Mouse (Mus musculus) testis, adult 2 months (tissue): ENCODE results near the gene Chn2. TPM values are rescaled to one million over a fixed set of nuclear protein-coding genes. Genes with fewer than 3 reads are reported as not detected.

Experiments used
- H3K27ac ChIP-seq: fragments of 200-500 bp; 2 replicates; pipeline ENCODE4 v1.5.1; 2012; ENCODE audit warnings: low read depth, low read length; ENCODE audit not compliant: control insufficient read depth, insufficient read depth
- H3K27me3 ChIP-seq: fragments of 200-500 bp; 2 replicates; pipeline ENCODE4 v1.6.1; 2012; ENCODE audit warnings: mild to moderate bottlenecking, low read length, moderate library complexity; ENCODE audit not compliant: control insufficient read depth, insufficient read depth
- H3K36me3 ChIP-seq: fragments of 200-500 bp; 2 replicates; pipeline ENCODE4 v1.6.1; 2012; ENCODE audit warnings: mild to moderate bottlenecking, low read length; ENCODE audit not compliant: control insufficient read depth, insufficient read depth
- H3K4me1 ChIP-seq: fragments of 200-500 bp; 2 replicates; pipeline ENCODE4 v1.6.1; 2012; ENCODE audit warnings: low read length; ENCODE audit not compliant: control insufficient read depth, insufficient read depth
- H3K4me3 ChIP-seq: fragments of 200-500 bp; 2 replicates; pipeline ENCODE4 v1.5.1; 2012; ENCODE audit warnings: low read depth, mild to moderate bottlenecking, low read length, moderate library complexity, mixed read lengths; ENCODE audit not compliant: control insufficient read depth
- CTCF ChIP-seq: fragments of 200-500 bp; IDR thresholded peaks from 2 replicates; pipeline ENCODE4 v1.5.1; 2012; ENCODE audit warnings: low read depth, mild to moderate bottlenecking, inconsistent platforms, low read length, moderate library complexity; ENCODE audit not compliant: control insufficient read depth, insufficient read depth, insufficient replicate concordance
- POLR2A ChIP-seq: fragments of 200-500 bp; IDR thresholded peaks from 2 replicates; pipeline ENCODE4 v1.6.1; 2012; ENCODE audit warnings: low read depth, mild to moderate bottlenecking, inconsistent platforms, low read length, moderate library complexity; ENCODE audit not compliant: control insufficient read depth
- polyA plus RNA-seq: library from polyadenylated mRNA; depleted of rRNA; stranded (reverse); fragments of >200 nt; gene quantifications from 2 replicates; pipeline ENCODE4 v1.2.3, GENCODE M21; 2012

Chn2 gene
- polyA plus RNA-seq, 1 experiment, result 637 TPM

DNA sequence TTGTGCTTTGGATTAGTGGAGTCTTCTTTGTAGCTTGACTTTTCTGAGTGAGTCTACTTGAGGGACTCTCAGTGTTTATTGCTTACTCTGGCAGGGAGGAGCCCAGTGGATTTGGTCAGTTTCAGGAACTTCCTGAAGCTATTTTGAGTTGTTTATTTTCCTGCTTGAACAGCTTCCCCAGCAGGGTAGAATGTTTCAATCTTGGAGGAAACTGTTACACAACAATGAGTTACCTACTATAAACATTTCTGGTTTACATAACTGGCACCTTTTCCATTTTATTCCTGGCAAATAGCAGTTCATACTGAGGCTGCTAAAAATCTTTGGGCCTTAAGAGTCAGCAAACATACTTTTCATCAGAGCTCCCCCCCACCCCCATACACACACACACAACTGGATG lies 9.0 kb upstream of the Chn2 start:
- H3K4me3 ChIP-seq, result no peak overlapping the region
- TF ChIP-seq CTCF (no peak), POLR2A (no peak)
- H3K27ac ChIP-seq, result no peak overlapping the region
- no peaks in the 10 kb centered on the region for H3K27me3 ChIP-seq
- no peaks in the 10 kb centered on the region for H3K4me1 ChIP-seq
- H3K36me3 ChIP-seq, result no peaks in the 10 kb centered on the region

DNA sequence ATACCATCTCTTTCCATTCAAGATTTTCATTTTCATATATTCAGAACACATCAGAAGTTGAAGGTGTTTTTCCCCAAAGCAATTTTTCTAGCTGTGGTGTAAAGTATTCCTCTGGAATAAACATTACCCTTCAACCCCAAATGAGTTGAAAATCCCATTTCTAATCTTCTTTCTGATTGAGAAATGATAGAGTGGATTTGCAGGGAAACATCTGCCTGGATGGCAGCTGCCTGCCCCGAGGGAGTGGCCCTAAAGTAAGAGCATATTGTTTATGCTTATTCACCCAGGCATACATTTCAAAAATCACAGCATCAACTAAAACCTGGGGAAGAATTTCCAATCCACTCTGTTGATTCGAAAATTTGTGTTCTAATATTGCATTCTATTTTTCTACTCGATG lies 8.6 kb upstream of the Chn2 start:
- no peak for TF ChIP-seq CTCF
- no peak for TF ChIP-seq POLR2A
- H3K36me3 ChIP-seq, result no peaks in the 10 kb centered on the region
- H3K27me3 ChIP-seq, result no peaks in the 10 kb centered on the region
- H3K4me3 ChIP-seq, result no peak overlapping the region
- H3K4me1 ChIP-seq, result no peaks in the 10 kb centered on the region
- H3K27ac ChIP-seq, result no peak overlapping the region

DNA sequence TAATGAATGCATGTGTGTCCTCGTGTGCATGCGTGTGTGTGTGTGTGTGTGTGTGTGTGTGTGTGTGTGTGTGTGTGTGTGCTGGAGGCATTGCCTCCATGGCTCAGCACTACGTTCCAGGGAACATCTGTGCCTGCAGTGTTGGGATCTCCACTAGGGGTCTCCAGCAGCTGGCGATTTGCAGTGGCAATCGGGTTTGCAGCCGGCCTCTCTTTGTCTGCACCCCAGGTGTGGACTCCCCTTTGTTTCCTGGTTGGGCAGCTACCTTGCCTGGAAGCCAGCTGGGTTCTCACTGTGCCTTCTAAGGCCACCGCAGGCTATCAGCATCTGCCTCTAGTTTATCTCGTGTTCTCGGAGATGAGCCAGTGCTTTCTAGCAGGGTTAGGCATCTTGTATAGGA lies 4.9 kb upstream of the Chn2 start:
- Histone ChIP-seq H3K4me3 (no peak overlapping the region), H3K27ac (no peak overlapping the region)

DNA sequence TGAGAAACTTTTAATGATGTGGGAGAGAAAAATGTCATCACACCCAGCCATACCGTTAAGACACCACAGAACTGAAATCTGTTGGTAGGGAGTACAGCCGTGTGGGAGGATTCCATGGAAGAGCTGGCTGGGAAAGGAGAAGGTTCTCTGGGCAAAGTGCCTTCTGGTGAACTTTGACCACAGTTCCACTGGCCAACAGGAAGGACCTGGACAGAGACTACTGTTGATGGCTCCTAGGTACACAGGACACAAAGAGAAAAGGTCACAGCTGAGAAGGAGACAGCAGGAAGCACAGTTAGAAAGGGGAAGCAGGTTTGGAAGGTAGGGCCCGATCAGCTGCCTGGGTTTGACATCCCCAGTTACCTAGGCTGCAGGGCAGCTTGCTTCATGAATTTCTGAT lies 3.8 kb upstream of the Chn2 start:
- TF ChIP-seq CTCF (no peak), POLR2A (no peak)
- Histone ChIP-seq H3K27me3 (no peaks in the 10 kb centered on the region), H3K4me3 (no peak overlapping the region), H3K4me1 (peaks cover 9% of the 10 kb centered on the region), H3K27ac (no peak overlapping the region), H3K36me3 (no peaks in the 10 kb centered on the region)

More for the DNA sequence above, 4.9 kb upstream of the Chn2 start:
- TF ChIP-seq POLR2A (no peak), CTCF (peak; percentile 50; the same call in 1 of the 2 replicates)
- Histone ChIP-seq H3K27me3 (no peaks in the 10 kb centered on the region), H3K36me3 (no peaks in the 10 kb centered on the region), H3K4me1 (peaks cover 3% of the 10 kb centered on the region)

DNA sequence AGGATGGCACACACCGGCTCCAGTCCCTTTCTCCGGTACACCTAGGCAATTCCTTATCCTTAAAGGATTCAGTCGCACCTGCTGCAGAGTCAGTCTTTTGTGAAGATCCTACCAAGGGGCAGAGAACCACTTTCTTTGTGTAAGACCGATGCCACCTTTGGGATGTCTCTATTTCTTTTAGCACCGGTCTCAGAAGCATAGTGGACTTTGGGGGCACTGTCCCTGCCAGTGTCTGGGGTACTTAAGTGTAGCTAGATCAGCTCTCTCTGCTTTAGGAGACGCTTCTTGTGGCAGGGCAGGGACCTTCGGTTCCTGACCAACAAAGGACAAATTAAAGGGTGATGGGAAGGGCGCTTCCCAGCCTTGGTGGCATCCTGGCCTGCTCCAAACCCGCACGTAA lies 488 bp upstream of the Chn2 start:
- Histone ChIP-seq H3K27me3 (no peaks in the 10 kb centered on the region), H3K4me3 (no peak overlapping the region), H3K4me1 (peaks cover 9% of the 10 kb centered on the region), H3K36me3 (no peaks in the 10 kb centered on the region), H3K27ac (no peak overlapping the region)
- TF ChIP-seq POLR2A, result no peak
- no peak for TF ChIP-seq CTCF

DNA sequence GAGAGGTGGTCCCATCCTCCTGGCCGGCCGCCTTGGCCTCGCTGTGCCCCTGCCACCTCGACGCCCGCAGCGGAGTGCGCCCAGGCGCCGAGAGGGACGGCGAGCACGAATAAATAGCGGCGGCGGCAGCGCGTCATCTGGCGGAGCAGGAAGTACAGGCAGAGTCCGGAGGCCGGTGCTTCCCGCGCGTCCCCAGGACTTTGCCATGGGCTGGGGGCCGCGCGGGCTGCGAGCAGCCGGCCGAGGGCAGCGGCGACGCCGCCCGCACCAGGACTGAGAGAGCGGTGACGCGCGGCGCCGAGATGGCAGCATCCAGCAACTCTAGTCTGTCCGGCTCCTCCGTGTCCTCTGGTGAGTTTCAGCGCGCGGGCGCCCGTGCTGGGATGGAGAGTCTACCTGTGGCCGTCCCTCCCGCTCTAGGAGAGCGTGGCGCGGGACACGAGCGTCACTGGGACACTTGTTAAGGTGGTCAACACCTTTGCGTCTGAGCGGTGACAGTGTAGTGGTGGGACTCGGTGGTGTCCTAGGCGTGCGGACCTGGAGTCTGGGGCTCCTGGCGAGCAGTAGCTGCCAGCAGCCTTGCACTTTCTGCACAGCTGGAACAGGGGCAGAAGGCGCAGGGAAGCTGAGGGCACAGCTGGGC lies 572 bp downstream of the Chn2 start:
- Histone ChIP-seq H3K27me3 (no peaks in the 10 kb centered on the region), H3K27ac (no peak overlapping the region), H3K4me1 (peaks cover 9% of the 10 kb centered on the region), H3K36me3 (no peaks in the 10 kb centered on the region), H3K4me3 (peak overlapping the region; percentile 80)
- TF ChIP-seq CTCF (no peak), POLR2A (no peak)

DNA sequence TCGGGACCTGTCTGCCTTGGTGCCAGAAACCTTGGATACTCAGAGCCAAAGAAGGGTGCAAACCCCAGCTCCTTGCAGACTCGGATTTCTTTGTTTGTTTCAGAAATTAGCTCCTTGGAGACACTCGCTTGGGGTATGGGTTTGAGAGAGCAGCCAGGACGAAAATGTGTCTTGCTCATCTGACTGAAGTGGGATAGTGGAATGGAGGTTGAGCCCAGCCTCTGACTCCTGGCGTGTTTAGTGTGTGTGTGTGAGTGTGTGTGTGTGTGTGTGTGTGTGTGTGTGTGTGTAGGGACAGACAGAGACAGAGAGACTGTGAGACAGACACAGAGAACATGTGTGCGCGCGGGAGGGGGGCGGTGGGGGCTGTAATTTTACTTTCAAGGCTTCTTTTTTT lies 1.1 kb downstream of the Chn2 start:
- no peak overlapping the region for H3K27ac ChIP-seq
- peak overlapping the region; percentile 80 for H3K4me3 ChIP-seq
- H3K4me1 ChIP-seq, result peaks cover 9% of the 10 kb centered on the region
- TF ChIP-seq CTCF (no peak), POLR2A (no peak)
- no peaks in the 10 kb centered on the region for H3K27me3 ChIP-seq
- H3K36me3 ChIP-seq, result no peaks in the 10 kb centered on the region

DNA sequence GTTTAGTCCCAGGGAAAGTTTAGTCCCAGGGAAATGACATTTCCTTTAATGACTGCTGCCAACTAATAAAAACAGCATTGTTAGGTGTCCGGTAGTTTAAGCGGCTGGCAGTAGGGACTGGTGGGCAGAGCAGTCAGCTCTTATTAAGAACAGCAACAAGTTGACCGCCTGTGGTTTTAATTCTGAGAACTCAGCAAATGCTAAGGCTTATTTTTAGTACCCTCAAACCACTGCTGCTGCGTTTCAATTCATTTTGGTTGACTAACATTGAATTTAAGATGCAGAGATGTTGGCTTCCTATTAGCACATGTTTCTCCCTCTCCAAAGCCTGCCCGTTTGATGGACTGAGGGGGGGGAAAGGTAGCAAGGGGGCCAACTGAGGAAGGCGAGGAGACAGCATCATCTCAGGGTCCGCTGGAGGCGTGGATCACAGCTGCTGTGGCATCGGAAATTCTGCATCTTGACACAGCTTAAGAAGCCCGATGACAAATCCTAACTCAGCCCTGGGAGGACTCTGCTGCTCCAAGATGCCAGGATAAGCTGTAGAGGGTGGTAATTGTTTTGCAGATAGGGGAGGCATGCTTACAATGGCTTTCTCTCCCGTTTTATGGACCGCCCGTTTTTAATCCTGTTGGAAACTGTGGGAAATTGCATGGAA lies 2.2 kb downstream of the Chn2 start:
- Histone ChIP-seq H3K4me1 (peaks cover 9% of the 10 kb centered on the region), H3K27me3 (no peaks in the 10 kb centered on the region), H3K4me3 (no peak overlapping the region), H3K36me3 (no peaks in the 10 kb centered on the region), H3K27ac (no peak overlapping the region)
- TF ChIP-seq CTCF, result no peak
- TF ChIP-seq POLR2A, result no peak
